Mouse (Mus musculus): ENCODE measurements around the gene Pecam1.

DNA sequence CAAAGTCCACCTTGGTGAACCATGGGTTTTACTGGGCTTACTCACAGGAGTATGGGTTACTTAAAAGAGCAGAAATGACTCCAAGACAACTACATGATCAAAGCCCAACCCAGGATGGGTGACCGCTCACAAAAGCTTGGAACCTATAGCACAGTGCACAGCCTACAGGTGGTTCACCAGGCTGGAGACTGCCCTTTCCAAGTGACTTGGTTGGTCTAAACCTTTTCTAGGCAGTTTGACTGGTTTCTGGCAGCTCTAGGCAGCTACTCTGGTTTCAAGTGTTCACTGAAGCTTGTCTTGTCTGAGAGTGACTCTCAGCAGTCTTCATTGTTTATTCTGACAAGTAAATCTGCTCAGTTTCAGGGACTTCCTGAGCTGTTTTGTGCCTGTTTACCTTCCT is 20.8 kb downstream of the Pecam1 start:
- TF ChIP-seq CTCF (IDR thresholded peaks at IDR 0.05; ENCODE audit: insufficient read depth, low read depth, low read length) (no peak), POLR2A (IDR thresholded peaks at IDR 0.05; ENCODE audit: insufficient read depth, low read depth, low read length) (no peak)

All from olfactory bulb, adult 2 months (tissue).